Mouse (Mus musculus) megakaryocyte, embryonic 14.5 days (primary cell): Measurements from ENCODE around the gene B3gnt6.

Source experiments
- FLI1 ChIP-seq: IDR thresholded peaks from 2 replicates; pipeline ENCODE4 v1.6.1; 2012; ENCODE audit warnings: low read length, inconsistent platforms, mixed read lengths
- GATA1 ChIP-seq: IDR thresholded peaks from 3 replicates; pipeline ENCODE4 v1.6.1; 2012; ENCODE audit warnings: mixed read lengths, low read length, inconsistent platforms, borderline replicate concordance

- TF ChIP-seq GATA1 = no peak
- no peak for TF ChIP-seq FLI1
These were observed 11.0 kb downstream of the B3gnt6 start for GRCm38 (mm10) chr7:98188238-98188637.
